ENCODE assay signal across 29 mouse cellular contexts in genomic region chr2:130395696-130396095, GRCm38 (mm10). TPM values are rescaled to one million over a fixed set of nuclear protein-coding genes. Genes with fewer than 3 reads are reported as not detected.
A peak's percentile ranks its signal among the peaks of the same experiment; 100 is the strongest.
DNase-seq lines count a peak whose midpoint lies in the region; ATAC-seq lines count a peak whose summit lies in the region.
"Had no signal": no experiment of that assay in that cellular context is flagged by ENCODE, and none has a peak within 500 bp of the region (broad histone marks: within the 10 kb centered on the region; RNA-seq: fewer than 3 reads in every experiment).

No protein-coding gene starts in this region.

- 88% methylated on average over 11 of the region's 11 CpGs for WGBS in kidney, embryonic 15.5 days
- 95% methylated on average over 11 of the region's 11 CpGs for WGBS in limb, embryonic 10.5 days
- 92% methylated on average over 11 of the region's 11 CpGs for WGBS in limb, embryonic 13.5 days

- ATAC-seq in kidney, embryonic 15.5 days (replicated peaks; ENCODE audit: low FRiP score), result no peak
- ATAC-seq in limb, embryonic 13.5 days (ENCODE audit: low FRiP score, low read depth), result no peak
- ATAC-seq: CD4-positive, CD25-positive, alpha-beta regulatory T cell, adult 4 months; forebrain, embryonic 13.5 days; forebrain, embryonic 15.5 days had no signal

- peaks cover 27% of the 10 kb centered on the region for H3K4me1 ChIP-seq in kidney, embryonic 15.5 days
- peaks cover 28% of the 10 kb centered on the region for H3K4me1 ChIP-seq in limb, embryonic 10.5 days
- peaks cover 32% of the 10 kb centered on the region for H3K4me1 ChIP-seq in limb, embryonic 13.5 days

- H3K27me3 ChIP-seq in kidney, embryonic 15.5 days, result peaks cover 4% of the 10 kb centered on the region
- no peaks in the 10 kb centered on the region for H3K27me3 ChIP-seq in limb, embryonic 10.5 days (ENCODE audit: low read depth, poor library complexity, severe bottlenecking)
- no peaks in the 10 kb centered on the region for H3K27me3 ChIP-seq in limb, embryonic 13.5 days
- H3K27me3 ChIP-seq: CH12.LX; embryonic facial prominence, embryonic 12.5 days; forebrain, embryonic 15.5 days had no signal

- peaks cover 37% of the 10 kb centered on the region for H3K36me3 ChIP-seq in kidney, embryonic 15.5 days
- H3K36me3 ChIP-seq in limb, embryonic 10.5 days, result peaks cover 53% of the 10 kb centered on the region
- H3K36me3 ChIP-seq in limb, embryonic 13.5 days, result peaks cover 49% of the 10 kb centered on the region
- H3K36me3 ChIP-seq: forebrain, embryonic 15.5 days; G1E had no signal

- no peak overlapping the region for H3K27ac ChIP-seq in kidney, embryonic 15.5 days
- no peak overlapping the region for H3K27ac ChIP-seq in limb, embryonic 10.5 days
- no peak overlapping the region for H3K27ac ChIP-seq in limb, embryonic 13.5 days
- H3K27ac ChIP-seq: embryonic facial prominence, embryonic 12.5 days; forebrain, embryonic 13.5 days; forebrain, embryonic 15.5 days had no signal

- no peak overlapping the region for H3K4me3 ChIP-seq in kidney, embryonic 15.5 days (replicated peaks)
- H3K4me3 ChIP-seq in limb, embryonic 10.5 days, result 0 out of 2 replicates have a peak overlapping the region, but pooled peaks have one; percentile 80
- no peak overlapping the region for H3K4me3 ChIP-seq in limb, embryonic 13.5 days
- H3K4me3 ChIP-seq: forebrain, embryonic 13.5 days; forebrain, embryonic 15.5 days had no signal

- H3K9ac ChIP-seq in kidney, embryonic 15.5 days, result no peak overlapping the region
- peak overlapping the region; percentile 90 for H3K9ac ChIP-seq in limb, embryonic 13.5 days
- H3K9ac ChIP-seq: forebrain, embryonic 13.5 days; forebrain, embryonic 15.5 days had no signal

- 0 out of 2 replicates have a peak overlapping the region, but pooled peaks have one; percentile 93 for H3K4me2 ChIP-seq in kidney, embryonic 15.5 days
- H3K4me2 ChIP-seq in limb, embryonic 13.5 days (replicated peaks), result peak overlapping the region; percentile 85
- H3K4me2 ChIP-seq: forebrain, embryonic 15.5 days had no signal

- peak; percentile 78 for DNase-seq in heart, adult 11 months
- no peak for DNase-seq in heart, postnatal 4 days
- DNase-seq in kidney, adult 11 months, result no peak
- no peak for DNase-seq in limb, embryonic 10.5 days (ENCODE audit: low spot score)
- DNase-seq in cerebellum, adult 11 months, result no peak
- no peak for DNase-seq in frontal cortex, postnatal 14 days (ENCODE audit: low spot score in 2 of 2)
- DNase-seq: adrenal gland, adult 2 months; adrenal gland, postnatal 10 days; adrenal gland, postnatal 25 days; B cell, adult 2 months; cerebellum, adult 11-12 months; cerebellum, adult 2 months; cerebellum, adult 9-10 months; cerebellum, postnatal 10 days; cerebellum, postnatal 25 days had no signal

- no peaks in the 10 kb centered on the region for H3K9me3 ChIP-seq in kidney, embryonic 15.5 days (replicated peaks)
- H3K9me3 ChIP-seq in limb, embryonic 10.5 days (replicated peaks), result no peaks in the 10 kb centered on the region
- H3K9me3 ChIP-seq in limb, embryonic 13.5 days, result no peaks in the 10 kb centered on the region
- H3K9me3 ChIP-seq: embryonic facial prominence, embryonic 10.5 days; embryonic facial prominence, embryonic 12.5 days; forebrain, embryonic 13.5 days; forebrain, embryonic 15.5 days; G1E had no signal

RNA-seq across cellular contexts. Expression of gene Cpxm1, which starts 1.7 kb away (rescaled TPM):
- 10 to 100 TPM in 1 of 2 experiments, 1 to 10 TPM in 1; 9.6 to 10.9 TPM for total RNA-seq in heart, postnatal 4 days (2021)
- 82.1 and 87.4 TPM in 2 replicates for polyA plus RNA-seq in kidney, embryonic 15.5 days (2015; fragmentation: Nextera tagmentation; extraction: Ambion mirVana)
- polyA plus RNA-seq in limb, embryonic 10.5 days (2016; fragmentation: Nextera tagmentation; extraction: Ambion mirVana), result 65.6 and 75.4 TPM in 2 replicates
- polyA plus RNA-seq in limb, embryonic 13.5 days (2015; fragmentation: Nextera tagmentation; extraction: Ambion mirVana), result 137 and 145 TPM in 2 replicates
- total RNA-seq: G1E had no signal
- polyA plus RNA-seq: G1E had no signal

RNA-seq across cellular contexts. Expression of gene Gm28372, which starts 9.3 kb away (rescaled TPM):
- total RNA-seq in heart, postnatal 4 days (2021), result not detected
- 0.09 TPM in 1 of 2 replicates, not detected in the other for polyA plus RNA-seq in kidney, embryonic 15.5 days (2015; fragmentation: Nextera tagmentation; extraction: Ambion mirVana)
- not detected in 2 replicates for polyA plus RNA-seq in limb, embryonic 10.5 days (2016; fragmentation: Nextera tagmentation; extraction: Ambion mirVana)
- 0.08 and 0.11 TPM in 2 replicates for polyA plus RNA-seq in limb, embryonic 13.5 days (2015; fragmentation: Nextera tagmentation; extraction: Ambion mirVana)
- total RNA-seq: adrenal gland, adult 2 months; adrenal gland, postnatal 10 days; adrenal gland, postnatal 25 days; adrenal gland, postnatal 4 days; CH12.LX; G1E had no signal
- polyA plus RNA-seq: adrenal gland, adult 2 months; brain, embryonic 14.5 days; CD4-positive, CD25-positive, alpha-beta regulatory T cell, adult 4 months; cerebellum, adult 2 months; cortical plate, adult 2 months; embryonic facial prominence, embryonic 10.5 days; embryonic facial prominence, embryonic 12.5 days; embryonic facial prominence, embryonic 14.5 days; forebrain, embryonic 11.5 days; G1E had no signal

RNA-seq across cellular contexts. Expression of gene 1700020A23Rik, which starts 9.4 kb away (rescaled TPM):
- not detected for total RNA-seq in heart, postnatal 4 days (2021)
- not detected in 2 replicates for polyA plus RNA-seq in kidney, embryonic 15.5 days (2015; fragmentation: Nextera tagmentation; extraction: Ambion mirVana)
- polyA plus RNA-seq in limb, embryonic 10.5 days (2016; fragmentation: Nextera tagmentation; extraction: Ambion mirVana), result not detected in 2 replicates
- not detected in 2 replicates for polyA plus RNA-seq in limb, embryonic 13.5 days (2015; fragmentation: Nextera tagmentation; extraction: Ambion mirVana)
- total RNA-seq: adrenal gland, postnatal 10 days; adrenal gland, postnatal 25 days; adrenal gland, postnatal 4 days; CH12.LX; G1E had no signal
- polyA plus RNA-seq: adrenal gland, adult 2 months; brain, embryonic 14.5 days; CD4-positive, CD25-positive, alpha-beta regulatory T cell, adult 4 months; cerebellum, adult 2 months; cortical plate, adult 2 months; embryonic facial prominence, embryonic 10.5 days; embryonic facial prominence, embryonic 12.5 days; embryonic facial prominence, embryonic 14.5 days; forebrain, embryonic 11.5 days; G1E had no signal

RNA-seq across cellular contexts. Expression of gene Tmem239, which starts 10.6 kb away (rescaled TPM):
- not detected for total RNA-seq in heart, postnatal 4 days (2021)
- polyA plus RNA-seq in kidney, embryonic 15.5 days (2015; fragmentation: Nextera tagmentation; extraction: Ambion mirVana), result not detected in 2 replicates
- not detected in 2 replicates for polyA plus RNA-seq in limb, embryonic 10.5 days (2016; fragmentation: Nextera tagmentation; extraction: Ambion mirVana)
- not detected in 2 replicates for polyA plus RNA-seq in limb, embryonic 13.5 days (2015; fragmentation: Nextera tagmentation; extraction: Ambion mirVana)
- total RNA-seq: adrenal gland, adult 2 months; adrenal gland, postnatal 10 days; adrenal gland, postnatal 25 days; adrenal gland, postnatal 4 days; CH12.LX; G1E had no signal
- polyA plus RNA-seq: adrenal gland, adult 2 months; brain, embryonic 14.5 days; CD4-positive, CD25-positive, alpha-beta regulatory T cell, adult 4 months; cerebellum, adult 2 months; cortical plate, adult 2 months; embryonic facial prominence, embryonic 10.5 days; embryonic facial prominence, embryonic 14.5 days; forebrain, embryonic 11.5 days; forebrain, embryonic 13.5 days; forebrain, embryonic 15.5 days; G1E had no signal

RNA-seq across cellular contexts. Expression of gene Vps16, which starts 28.4 kb away (rescaled TPM):
- 10 to 100 TPM; 39.0 to 45.3 TPM for total RNA-seq in heart, postnatal 4 days (2021)
- polyA plus RNA-seq in kidney, embryonic 15.5 days (2015; fragmentation: Nextera tagmentation; extraction: Ambion mirVana), result 101 and 103 TPM in 2 replicates
- 101 and 121 TPM in 2 replicates for polyA plus RNA-seq in limb, embryonic 10.5 days (2016; fragmentation: Nextera tagmentation; extraction: Ambion mirVana)
- polyA plus RNA-seq in limb, embryonic 13.5 days (2015; fragmentation: Nextera tagmentation; extraction: Ambion mirVana), result 113 and 122 TPM in 2 replicates
